Mouse (Mus musculus): Measurements from ENCODE around the gene Mafk.
A peak's percentile ranks its signal among the peaks of the same experiment; 100 is the strongest.

Gene Mafk

GRCm38 (mm10) chr5:139796001-139796620 lies 4.8 kb downstream of the Mafk start:
- no peak for DNase-seq (ENCODE audit: low read depth in 2 of 2, low spot score in 2 of 2)

- no peak for DNase-seq (ENCODE audit: low read depth in 2 of 2, low spot score in 2 of 2)
Observed at GRCm38 (mm10) chr5:139796900-139797299, 5.6 kb downstream of the Mafk start.

GRCm38 (mm10) chr5:139797473-139798167 lies 6.3 kb downstream of the Mafk start:
- DNase-seq (ENCODE audit: low read depth in 2 of 2, low spot score in 2 of 2), result no peak

- DNase-seq (ENCODE audit: low read depth in 2 of 2, low spot score in 2 of 2), result no peak
Observed at GRCm38 (mm10) chr5:139798168-139798900, 7.0 kb downstream of the Mafk start.

GRCm38 (mm10) chr5:139799041-139799440 lies 7.7 kb downstream of the Mafk start:
- no peak for DNase-seq (ENCODE audit: low read depth in 2 of 2, low spot score in 2 of 2)

GRCm38 (mm10) chr5:139799801-139800590 lies 8.7 kb downstream of the Mafk start:
- DNase-seq (ENCODE audit: low read depth in 2 of 2, low spot score in 2 of 2), result no peak

GRCm38 (mm10) chr5:139801231-139801630 lies 9.9 kb downstream of the Mafk start:
- no peak for DNase-seq (ENCODE audit: low read depth in 2 of 2, low spot score in 2 of 2)

DNA sequence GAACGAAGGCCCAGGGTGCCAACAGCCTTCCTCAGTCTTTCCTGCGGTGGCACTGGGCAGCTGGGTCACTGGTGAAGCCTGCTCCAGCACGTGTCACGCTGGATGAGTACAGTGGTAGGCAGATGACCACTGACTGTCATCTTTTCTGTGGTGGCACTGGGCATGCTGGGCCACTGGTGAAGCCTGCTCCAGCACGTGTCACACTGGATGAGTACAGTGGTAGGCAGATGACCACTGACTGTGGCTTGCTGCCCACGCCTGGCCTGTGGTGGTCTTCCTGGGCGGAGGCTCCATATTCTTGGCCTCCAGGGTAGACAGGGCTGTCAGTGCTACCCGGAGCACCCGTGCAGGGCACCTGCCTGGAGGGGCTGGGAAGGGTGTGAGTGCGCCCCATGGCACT lies 10.6 kb downstream of the Mafk start:
- DNase-seq (ENCODE audit: low read depth in 2 of 2, low spot score in 2 of 2), result no peak

GRCm38 (mm10) chr5:139803165-139803564 lies 11.9 kb downstream of the Mafk start:
- DNase-seq (ENCODE audit: low read depth in 2 of 2, low spot score in 2 of 2), result no peak

DNA sequence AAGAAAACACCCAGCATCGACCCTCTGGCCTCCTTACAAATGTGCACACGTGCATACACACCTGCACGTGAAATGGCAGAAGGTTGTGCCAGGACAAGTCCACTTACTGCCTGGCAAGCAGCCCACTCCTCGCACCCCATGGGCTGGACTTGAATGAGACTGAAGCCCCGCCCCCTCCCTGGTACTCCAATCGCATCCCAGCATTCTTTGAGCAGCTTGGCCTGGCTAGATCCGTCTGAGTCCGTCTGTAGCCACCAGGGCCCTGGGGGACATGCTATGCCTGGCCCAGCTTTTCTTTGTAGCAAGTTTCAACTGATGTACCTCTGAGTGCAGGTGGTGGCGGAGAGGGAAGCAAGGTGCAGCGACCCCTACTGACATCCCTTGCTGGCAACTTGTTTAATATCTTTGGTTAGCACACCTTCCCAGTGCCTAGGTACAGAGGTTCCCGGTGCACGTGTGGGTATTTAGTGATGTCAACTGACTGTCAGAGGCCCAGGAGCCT lies 12.3 kb downstream of the Mafk start:
- peak in 1 of 2 experiments; percentile 27 for DNase-seq (ENCODE audit: low read depth in 2 of 2, low spot score in 2 of 2)

- no peak for DNase-seq (ENCODE audit: low read depth in 2 of 2, low spot score in 2 of 2)
Observed at GRCm38 (mm10) chr5:139804107-139804551, 12.8 kb downstream of the Mafk start.

DNA sequence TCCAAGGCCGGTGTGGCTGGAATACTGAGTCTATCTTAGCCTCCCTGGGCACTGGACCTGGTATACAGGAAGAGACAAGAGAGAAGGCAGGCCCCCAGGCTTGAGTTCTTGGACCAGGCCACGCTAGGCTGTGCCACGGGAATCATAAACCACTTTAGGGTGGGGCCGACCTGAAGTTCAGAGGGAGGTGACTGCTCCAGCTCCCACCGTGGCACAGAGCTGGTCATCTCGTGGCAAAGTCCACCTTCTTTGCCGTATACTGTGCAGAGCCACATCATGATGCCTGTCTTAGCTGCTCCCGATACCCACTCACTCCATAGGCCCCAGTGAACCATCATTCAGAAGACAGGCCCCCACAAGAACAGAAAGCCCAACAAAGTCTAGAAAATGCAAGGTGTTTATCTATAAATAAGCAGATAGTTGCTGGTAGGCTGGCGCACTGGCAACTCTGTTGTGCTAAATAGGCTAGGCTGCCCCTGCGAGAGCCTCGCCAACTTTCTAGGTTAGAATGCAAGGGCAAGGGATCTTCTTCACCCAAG lies 13.3 kb downstream of the Mafk start:
- no peak for DNase-seq (ENCODE audit: low read depth in 2 of 2, low spot score in 2 of 2)

DNA sequence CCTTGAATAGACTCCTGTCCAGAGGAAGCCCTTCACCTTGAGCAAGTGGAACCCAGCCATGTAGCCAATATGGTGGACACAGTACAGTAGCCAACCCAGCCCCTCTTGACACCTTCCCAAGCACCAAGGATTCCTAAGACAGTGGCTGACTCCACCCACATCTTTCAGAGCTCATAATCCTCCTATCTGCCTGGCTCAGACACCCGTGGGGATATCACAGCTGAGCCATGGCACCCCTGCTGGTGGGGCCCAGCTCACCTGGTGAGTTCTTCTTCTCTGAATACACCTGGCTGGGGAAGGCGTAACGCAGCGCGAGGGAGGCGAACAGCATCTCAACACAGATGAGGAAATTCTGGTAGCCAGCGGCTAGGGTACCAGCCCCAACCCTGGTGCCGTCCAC lies 14.6 kb downstream of the Mafk start:
- no peak for DNase-seq (ENCODE audit: low read depth in 2 of 2, low spot score in 2 of 2)

DNA sequence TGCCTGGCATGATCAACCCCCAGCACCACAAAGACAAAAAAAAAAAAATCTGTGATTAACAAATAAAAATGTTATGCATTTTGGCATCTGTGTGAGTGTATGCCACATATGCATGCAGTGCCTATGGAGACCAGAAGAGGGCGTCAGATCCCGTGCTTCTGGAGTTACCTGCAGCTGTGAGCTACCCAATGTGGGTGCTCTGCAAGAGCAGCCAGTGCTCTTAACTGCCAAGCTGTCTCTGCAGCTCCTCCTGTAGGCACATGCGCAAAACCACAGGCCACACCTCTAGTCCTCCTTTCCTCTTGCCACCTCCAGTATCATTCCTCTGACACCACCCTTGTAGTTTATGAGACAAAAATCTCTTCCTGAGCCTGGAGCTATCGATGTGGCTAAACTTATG lies 18.1 kb downstream of the Mafk start:
- DNase-seq (ENCODE audit: low read depth in 2 of 2, low spot score in 2 of 2), result no peak

GRCm38 (mm10) chr5:139811677-139812397 lies 20.5 kb downstream of the Mafk start:
- no peak for DNase-seq (ENCODE audit: low read depth in 2 of 2, low spot score in 2 of 2)

DNA sequence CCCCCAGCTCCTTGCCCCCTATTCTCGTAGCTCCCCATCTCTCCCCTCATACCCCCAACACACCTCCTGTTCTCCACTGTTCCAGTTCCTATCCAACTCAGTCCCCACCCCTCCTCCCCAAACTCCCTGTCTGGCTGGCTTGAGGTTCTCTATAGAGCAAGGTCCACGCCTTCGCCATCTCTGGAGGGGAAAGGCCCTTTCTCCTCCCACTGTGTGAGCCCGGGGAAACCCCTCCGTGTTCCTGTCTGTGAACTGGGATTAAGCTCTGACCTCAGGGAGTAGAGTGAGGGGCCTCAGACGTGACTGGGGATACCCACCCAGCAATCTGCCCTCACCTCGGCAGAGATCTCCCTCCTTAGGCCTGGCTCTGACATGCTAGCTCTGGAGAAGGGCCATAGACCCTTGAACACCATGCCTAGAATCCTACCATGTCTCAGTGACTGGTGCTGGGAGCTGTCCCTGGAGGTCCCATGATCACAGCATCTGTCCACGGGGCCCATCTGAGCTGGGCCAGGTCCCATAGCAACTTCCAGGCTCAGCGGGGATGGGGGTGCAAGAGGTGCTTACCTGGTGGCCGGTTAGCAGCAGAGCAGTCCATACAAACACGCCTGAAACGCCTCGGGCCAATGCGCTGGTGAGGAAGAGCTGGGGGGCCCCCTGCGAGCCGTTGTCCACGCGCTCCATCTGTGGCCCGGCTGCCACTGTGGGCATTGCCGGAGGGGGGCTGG lies 21.2 kb downstream of the Mafk start:
- no peak for DNase-seq (ENCODE audit: low read depth in 2 of 2, low spot score in 2 of 2)

- no peak for DNase-seq (ENCODE audit: low read depth in 2 of 2, low spot score in 2 of 2)
Observed at GRCm38 (mm10) chr5:139813126-139813490, 21.8 kb downstream of the Mafk start.

DNA sequence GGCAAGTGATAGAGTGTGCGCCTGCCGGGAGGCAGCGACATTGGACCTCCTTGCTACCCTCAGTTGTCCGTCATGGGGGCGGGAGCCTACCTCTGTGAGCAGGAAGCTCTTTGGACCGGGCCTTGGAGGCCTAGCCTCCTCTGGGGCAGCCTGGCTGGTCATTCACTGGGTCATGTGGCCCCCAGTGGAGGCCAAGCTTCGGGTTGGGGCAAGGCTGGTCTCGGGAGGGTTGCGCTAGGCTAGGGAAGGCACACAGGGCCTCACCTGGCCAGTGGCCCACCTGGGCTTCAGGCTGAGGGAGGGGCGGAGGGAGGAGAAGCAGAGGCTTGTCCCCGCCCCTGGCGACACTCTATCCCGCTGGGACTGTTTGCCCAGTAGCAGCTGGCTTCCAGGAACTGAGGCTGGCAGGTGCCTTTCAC lies 22.7 kb downstream of the Mafk start:
- no peak for DNase-seq (ENCODE audit: low read depth in 2 of 2, low spot score in 2 of 2)

DNA sequence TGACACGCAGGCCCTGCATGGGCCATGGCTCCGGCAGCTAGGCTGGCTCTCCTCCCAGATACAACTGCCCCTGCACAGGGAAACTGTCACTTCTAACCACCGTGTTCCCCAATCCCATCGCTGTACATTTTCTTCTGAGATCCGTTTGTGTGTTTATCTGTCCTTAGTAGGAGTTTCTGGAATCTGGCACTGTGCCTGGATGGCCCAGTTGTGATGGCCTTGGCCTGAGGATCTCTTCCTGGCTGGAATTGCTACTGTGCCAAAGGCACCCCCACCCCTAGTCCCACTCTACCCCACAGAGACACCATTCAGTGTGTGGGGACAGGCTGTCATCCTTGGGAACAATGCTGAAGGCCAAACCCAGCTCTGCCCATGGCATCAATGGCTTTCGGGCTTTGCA lies 24.7 kb downstream of the Mafk start:
- DNase-seq (ENCODE audit: low read depth in 2 of 2, low spot score in 2 of 2), result no peak

GRCm38 (mm10) chr5:139816445-139816844 lies 25.1 kb downstream of the Mafk start:
- no peak for DNase-seq (ENCODE audit: low read depth in 2 of 2, low spot score in 2 of 2)
